Mouse (Mus musculus) T-cell, adult 2 months (primary cell): Measurements from ENCODE around the gene Mrpl45.

Experiments
- DNase-seq: peaks from one replicate; pipeline ENCODE4 v3.0.0; 2022; ENCODE audit warnings: low spot score

Gene Mrpl45

GRCm38 (mm10) chr11:97365556-97365955 is 50.0 kb downstream of the Mrpl45 start:
- DNase-seq, result no peak

GRCm38 (mm10) chr11:97368501-97368900 is 53.0 kb downstream of the Mrpl45 start:
- no peak for DNase-seq

- DNase-seq, result no peak
These were observed 55.0 kb downstream of the Mrpl45 start for GRCm38 (mm10) chr11:97370329-97371091.

GRCm38 (mm10) chr11:97372159-97372864 is 56.8 kb downstream of the Mrpl45 start:
- no peak for DNase-seq

GRCm38 (mm10) chr11:97373402-97373801 is 57.9 kb downstream of the Mrpl45 start:
- DNase-seq, result no peak
